Mouse (Mus musculus) forebrain, postnatal 0 days (tissue): ENCODE results near the gene Rgl2. TPM values are rescaled to one million over a fixed set of nuclear protein-coding genes. Genes with fewer than 3 reads are reported as not detected.
"Not testable (repeated sequence)": the region's sequence is repeated elsewhere in the genome, so short reads cannot be mapped to it uniquely, and the experiment has no call there.

Experiments used
- ATAC-seq: fragments of 200-750 bp; cut with Nextera tagmentation; 2 replicates; pipeline ENCODE4 v1.8.0; 2017; ENCODE audit warnings: mild to moderate bottlenecking, moderate library complexity
- DNase-seq: peaks from one replicate; pipeline ENCODE4 v3.0.0-alpha.2; 2015
- H3K27ac ChIP-seq: fragments of 300-500 bp; sonication (generic); 2 replicates; pipeline ENCODE4 v1.5.1; 2014; ENCODE audit warnings: low read depth, mild to moderate bottlenecking, antibody characterized with exemption, low read length, moderate library complexity, mixed read lengths
- H3K27me3 ChIP-seq: fragments of 300-500 bp; sonication (generic); 2 replicates; pipeline ENCODE4 v1.6.1; 2014; ENCODE audit warnings: mild to moderate bottlenecking, low read length, mixed read lengths; ENCODE audit not compliant: insufficient read depth
- H3K36me3 ChIP-seq: fragments of 300-500 bp; sonication (generic); 2 replicates; pipeline ENCODE4 v1.6.1; 2014; ENCODE audit warnings: mild to moderate bottlenecking, moderate library complexity; ENCODE audit not compliant: insufficient read depth
- H3K4me1 ChIP-seq: fragments of 300-500 bp; sonication (generic); 2 replicates; pipeline ENCODE4 v1.6.1; 2014; ENCODE audit warnings: antibody characterized with exemption; ENCODE audit not compliant: insufficient read depth
- H3K4me2 ChIP-seq: fragments of 300-500 bp; sonication (generic); 2 replicates; pipeline ENCODE4 v1.6.1; 2014; ENCODE audit warnings: low read depth, mild to moderate bottlenecking, moderate library complexity
- H3K4me3 ChIP-seq: fragments of 300-500 bp; sonication (generic); 2 replicates; pipeline ENCODE4 v1.5.1; 2014; ENCODE audit warnings: low read depth, low read length, mixed read lengths
- H3K9ac ChIP-seq: fragments of 300-500 bp; sonication (generic); 2 replicates; pipeline ENCODE4 v1.6.1; 2014; ENCODE audit warnings: mild to moderate bottlenecking
- H3K9me3 ChIP-seq: fragments of 300-500 bp; sonication (generic); 2 replicates; pipeline ENCODE4 v1.6.1; 2016; ENCODE audit warnings: low read length
- CTCF ChIP-seq: sonication (generic); IDR thresholded peaks from 2 replicates; pipeline ENCODE4 v1.5.1; 2016; ENCODE audit warnings: antibody characterized with exemption, control low read depth, low read depth
- WGBS: fragments of 180-500 bp; shearing (Covaris S2); extraction: QIAGEN DNeasy Blood & Tissue Kit; methylation state at CpG from one replicate; pipeline ENCODE4 v1.1.7; 2014; 5-methylcytosine and 5-hydroxymethylcytosine counted together
- polyA plus RNA-seq: library from polyadenylated mRNA; unstranded; fragments of >200 nt; fragmentation: Nextera tagmentation; extraction: Ambion mirVana; gene quantifications from 2 replicates; pipeline ENCODE4 v1.2.1, GENCODE M21; 2015
- total RNA-seq: library from RNA; depleted of rRNA; stranded (reverse); fragments of >200 nt; gene quantifications from 2 replicates; pipeline ENCODE4 v1.2.3, GENCODE M21; 2014

Gene Rgl2
- total and polyA plus RNA-seq, 2 experiments from 2014 or later: 27.1 to 75.7 TPM

GRCm38 (mm10) chr17:33973572-33973971 lies 44.2 kb downstream of the Rgl2 start:
- TF ChIP-seq CTCF: no peak
- no peaks in the 10 kb centered on the region for H3K4me1 ChIP-seq
- H3K36me3 ChIP-seq: no peaks in the 10 kb centered on the region
- no peak overlapping the region for H3K27ac ChIP-seq
- WGBS: 60% methylated on average over 3 of the region's 3 CpGs
- H3K4me2 ChIP-seq: no peak overlapping the region
- no peaks in the 10 kb centered on the region for H3K9me3 ChIP-seq
- no peak overlapping the region for H3K4me3 ChIP-seq
- DNase-seq (no peak), ATAC-seq (no peak)
- H3K27me3 ChIP-seq: peaks cover 9% of the 10 kb centered on the region
- H3K9ac ChIP-seq: no peak overlapping the region

DNA sequence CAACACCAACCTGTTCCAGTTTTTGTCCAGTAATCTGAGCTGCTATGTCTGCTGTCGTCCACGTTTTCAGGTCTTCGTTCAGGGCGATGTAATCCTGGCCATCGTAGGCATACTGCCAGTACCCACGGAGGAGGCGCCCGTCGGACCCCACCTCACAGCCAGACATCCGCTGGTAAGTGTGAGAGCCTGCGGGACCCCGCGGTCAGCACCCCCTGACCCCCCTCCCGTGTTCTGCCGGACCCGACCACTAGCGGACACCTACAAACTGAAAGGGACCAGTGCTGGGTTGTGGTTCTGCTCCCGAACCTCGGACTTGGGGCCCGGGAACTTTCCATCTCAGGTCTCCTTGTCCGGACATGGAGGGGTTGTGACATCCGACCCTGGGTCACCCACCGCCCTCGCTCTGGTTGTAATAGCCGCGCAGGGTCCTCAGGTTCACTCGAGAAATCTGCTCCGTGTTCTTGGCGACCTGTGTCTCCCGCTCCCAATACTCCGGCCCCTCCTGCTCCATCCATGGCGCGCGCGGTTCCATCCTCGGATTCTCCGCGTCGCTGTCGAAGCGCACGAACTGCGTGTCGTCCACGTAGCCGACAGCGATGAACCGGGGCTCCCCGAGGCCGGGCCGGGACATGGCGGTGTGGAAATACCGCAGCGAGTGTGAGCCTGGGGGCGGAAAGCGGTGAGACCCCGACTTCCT lies 48.7 kb downstream of the Rgl2 start:
- whole genome bisulfite sequencing: 4% methylated on average over 57 of the region's 57 CpGs
- no peak for ATAC-seq
- peaks cover 9% of the 10 kb centered on the region for H3K27me3 ChIP-seq

GRCm38 (mm10) chr17:33978631-33979031 lies 49.3 kb downstream of the Rgl2 start:
- DNase-seq: no peak
- no peak for ATAC-seq
- 1% methylated on average over 17 of the region's 17 CpGs for WGBS
- H3K27ac ChIP-seq: no peak overlapping the region
- no peak for TF ChIP-seq CTCF
- peak overlapping the region; percentile 57 for H3K4me2 ChIP-seq
- H3K9ac ChIP-seq: 0 out of 2 replicates have a peak overlapping the region, but pooled peaks have one; percentile 34
- 0 out of 2 replicates have a peak, but pooled peaks cover 4% of the 10 kb centered on the region for H3K4me1 ChIP-seq
- no peaks in the 10 kb centered on the region for H3K36me3 ChIP-seq
- peaks cover 9% of the 10 kb centered on the region for H3K27me3 ChIP-seq
- peak overlapping the region; percentile 37 for H3K4me3 ChIP-seq
- H3K9me3 ChIP-seq: no peaks in the 10 kb centered on the region

More for the DNA sequence above, 48.7 kb downstream of the Rgl2 start:
- no peak for DNase-seq
- Histone ChIP-seq H3K4me3 (peak overlapping the region; percentile 37), H3K9ac (0 out of 2 replicates have a peak overlapping the region, but pooled peaks have one; percentile 34), H3K4me1 (0 out of 2 replicates have a peak, but pooled peaks cover 4% of the 10 kb centered on the region), H3K4me2 (peak overlapping the region; percentile 57), H3K9me3 (no peaks in the 10 kb centered on the region), H3K27ac (no peak overlapping the region), H3K36me3 (no peaks in the 10 kb centered on the region)
- no peak for TF ChIP-seq CTCF

- H3K27me3 ChIP-seq: peaks cover 9% of the 10 kb centered on the region
- H3K9ac ChIP-seq: no peak overlapping the region
- no peak overlapping the region for H3K27ac ChIP-seq
- ATAC-seq (no peak), DNase-seq (no peak)
- no peak overlapping the region for H3K4me2 ChIP-seq
- 80% methylated on average over 6 of the region's 6 CpGs for WGBS
- H3K4me3 ChIP-seq: no peak overlapping the region
- no peaks in the 10 kb centered on the region for H3K9me3 ChIP-seq
- no peak for TF ChIP-seq CTCF
- H3K36me3 ChIP-seq: no peaks in the 10 kb centered on the region
- H3K4me1 ChIP-seq: 0 out of 2 replicates have a peak, but pooled peaks cover 4% of the 10 kb centered on the region
These were observed 50.2 kb downstream of the Rgl2 start for GRCm38 (mm10) chr17:33979512-33980050.

DNA sequence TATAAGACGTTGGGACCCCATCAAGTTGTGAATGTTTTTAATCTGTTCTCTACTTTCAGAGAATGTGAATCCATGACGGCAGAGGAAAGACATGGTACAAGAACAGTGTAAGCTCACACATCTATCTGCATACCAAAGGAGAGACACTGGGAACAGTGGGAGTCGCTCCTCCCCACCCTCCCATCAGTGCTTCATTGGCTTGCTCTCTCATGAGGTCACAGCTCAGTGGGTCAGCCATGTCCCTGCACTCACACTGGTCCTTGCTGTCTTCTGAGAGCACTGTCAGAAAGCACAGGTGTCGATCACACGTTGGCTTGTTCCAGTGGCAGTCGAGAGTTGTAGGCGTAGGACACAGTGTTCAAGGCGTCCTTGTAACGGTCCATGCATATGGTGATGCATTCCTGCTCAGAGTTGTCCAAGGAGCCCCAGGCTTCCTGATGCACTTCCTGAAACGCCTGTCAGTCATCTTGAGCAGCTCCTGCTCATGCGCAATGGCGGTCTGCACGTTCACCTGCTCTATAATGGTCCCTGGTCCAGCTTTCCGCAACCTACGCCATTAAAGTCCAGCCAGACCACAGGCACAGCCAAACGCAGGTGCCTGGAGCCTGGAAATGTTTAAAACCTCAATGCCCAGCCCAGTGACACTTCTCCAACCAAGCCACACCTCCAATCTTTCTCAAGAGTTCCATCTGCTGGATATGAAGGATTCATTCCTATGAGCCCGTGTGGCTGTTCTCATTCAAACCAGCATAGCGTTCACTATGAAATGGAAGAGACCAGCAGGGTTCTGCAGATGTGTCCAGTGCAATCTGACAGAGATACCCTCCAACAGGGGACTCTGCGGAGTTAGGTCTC lies 51.1 kb downstream of the Rgl2 start:
- H3K36me3 ChIP-seq: no peaks in the 10 kb centered on the region
- peak overlapping the region; percentile 54 for H3K27ac ChIP-seq
- peak; percentile 44 for ATAC-seq
- peaks cover 9% of the 10 kb centered on the region for H3K27me3 ChIP-seq
- peak overlapping the region; percentile 39; the same call in 1 of the 2 replicates for H3K9ac ChIP-seq
- DNase-seq: no peak
- H3K4me3 ChIP-seq: no peak overlapping the region
- H3K4me1 ChIP-seq: 0 out of 2 replicates have a peak, but pooled peaks cover 4% of the 10 kb centered on the region
- no peaks in the 10 kb centered on the region for H3K9me3 ChIP-seq
- 76% methylated on average over 19 of the region's 19 CpGs for WGBS
- peak overlapping the region; percentile 33 for H3K4me2 ChIP-seq
- TF ChIP-seq CTCF: no peak

DNA sequence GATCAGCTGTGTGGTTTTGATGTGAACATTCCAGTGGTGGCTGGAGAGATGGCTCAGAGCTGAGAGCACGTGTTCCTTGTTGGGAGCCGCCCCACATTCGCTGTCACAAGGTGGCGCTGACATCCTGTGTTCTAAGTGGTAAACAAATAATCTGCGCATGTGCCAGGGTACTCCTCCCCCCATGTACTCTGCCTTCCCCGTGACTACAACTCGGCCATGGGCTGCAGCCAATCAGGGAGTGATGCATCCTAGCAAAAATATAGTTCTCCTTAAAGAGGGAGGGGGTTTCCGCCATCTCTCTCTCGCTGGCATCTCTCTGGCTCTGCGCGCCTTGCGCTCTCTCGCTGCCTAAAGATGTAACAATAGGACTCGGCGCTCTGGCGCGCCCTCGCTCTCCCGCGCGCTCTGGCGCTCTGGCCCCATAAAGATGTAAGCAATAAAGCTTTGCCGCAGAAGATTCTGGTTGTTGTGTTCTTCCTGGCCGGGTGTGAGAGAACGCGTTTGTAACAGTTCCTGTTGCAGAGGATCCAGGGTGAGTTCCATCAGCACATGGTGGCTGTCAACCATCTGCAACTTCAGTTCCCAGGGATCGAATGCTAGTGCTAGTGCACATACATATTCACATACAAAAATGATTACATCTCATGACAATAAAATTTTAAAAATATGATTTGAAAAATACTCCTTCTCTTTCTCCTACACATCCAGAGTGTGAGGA lies 52.0 kb downstream of the Rgl2 start:
- Histone ChIP-seq H3K9ac (peak overlapping the region; percentile 53), H3K27ac (peak overlapping the region; percentile 85), H3K4me2 (peak overlapping the region; percentile 55), H3K4me3 (peak overlapping the region; percentile 43)
- DNase-seq (peak; percentile 97), ATAC-seq (peak; percentile 95)
- H3K4me1 ChIP-seq, H3K36me3 ChIP-seq, H3K27me3 ChIP-seq, H3K9me3 ChIP-seq: not testable (repeated sequence)
- TF ChIP-seq CTCF: peak; percentile 82
- WGBS: 1% methylated on average over 27 of the region's 27 CpGs
